Mouse (Mus musculus) CH12.LX (cell line): ENCODE measurements around the gene 4921524J17Rik.

Experiments
- EP300 ChIP-seq: IDR thresholded peaks from 2 replicates; pipeline ENCODE4 v1.6.1; 2011; ENCODE audit warnings: low read length, improper control_type of control experiment
- POLR2A ChIP-seq: IDR thresholded peaks from 2 replicates; pipeline ENCODE4 v1.6.1; 2011; ENCODE audit warnings: low read depth, mild to moderate bottlenecking, improper control_type of control experiment, low read length
- RCOR1 ChIP-seq: conservative IDR thresholded peaks from 2 replicates; pipeline ENCODE4 v1.6.1; 2012; ENCODE audit warnings: low read depth, mild to moderate bottlenecking, inconsistent platforms, low read length, improper control_type of control experiment
- TBP ChIP-seq: conservative IDR thresholded peaks from 2 replicates; pipeline ENCODE4 v1.6.1; 2011; ENCODE audit warnings: low read depth, low read length, improper control_type of control experiment

- TF ChIP-seq POLR2A (no peak), TBP (no peak), RCOR1 (no peak), EP300 (no peak)
These were observed 26.7 kb downstream of the 4921524J17Rik start for GRCm38 (mm10) chr8:85405961-85406360.
